Mouse (Mus musculus) stomach, postnatal 0 days (tissue): Measurements from ENCODE around the gene Wt1.

ENCODE experiments used
- CTCF ChIP-seq: IDR thresholded peaks from 2 replicates; pipeline ENCODE4 v1.5.1; 2016; ENCODE audit warnings: antibody characterized with exemption, low read depth, mild to moderate bottlenecking, moderate library complexity
- EP300 ChIP-seq: optimal IDR thresholded peaks from 2 replicates; pipeline ENCODE3; 2016; ENCODE audit warnings: antibody characterized with exemption

- TF ChIP-seq CTCF (no peak), EP300 (no peak)
Measured at GRCm38 (mm10) chr2:105125641-105126040, 688 bp upstream of the Wt1 start.
